Mouse (Mus musculus) T-helper 2 cell (primary cell): ENCODE data around the gene Strc.

Experiments
- in situ Hi-C: fragments of 300-600 bp; cut with MboI, MseI; formaldehyde crosslinking; loops from one replicate; pipeline ENCODE4 v1.15.1; 2025; ENCODE audit warnings: high pct_unique_total_duplicates

Strc gene

GRCm38 (mm10) chr2:121354820-121355592, 32.0 kb downstream of the Strc start, which contains the start of gene Ppip5k1:
Ppip5k1 (minus strand) TSS chr2:121355396.
- in situ Hi-C loops: no loop called here

GRCm38 (mm10) chr2:121354378-121354777, 32.6 kb downstream of the Strc start:
- in situ Hi-C loops: no loop called here

- in situ Hi-C loops: no loop called here
These were observed 33.8 kb downstream of the Strc start for GRCm38 (mm10) chr2:121353156-121353555.

- in situ Hi-C loops: loop anchor here (5.0 kb wide), 1 partner anchor 37 kb away; no protein-coding TSS in a partner anchor
These were observed 47.9 kb downstream of the Strc start for GRCm38 (mm10) chr2:121339057-121339456.

GRCm38 (mm10) chr2:121329492-121329891, 57.5 kb downstream of the Strc start:
- in situ Hi-C loops: no loop called here

GRCm38 (mm10) chr2:121323693-121324470, 63.1 kb downstream of the Strc start:
- in situ Hi-C loops: no loop called here

GRCm38 (mm10) chr2:121323041-121323440, 63.9 kb downstream of the Strc start:
- in situ Hi-C loops: no loop called here

GRCm38 (mm10) chr2:121316278-121316677, 70.7 kb downstream of the Strc start:
- in situ Hi-C loops: no loop called here
